9 mouse cellular contexts compared by ENCODE assay signal in the genomic region with DNA sequence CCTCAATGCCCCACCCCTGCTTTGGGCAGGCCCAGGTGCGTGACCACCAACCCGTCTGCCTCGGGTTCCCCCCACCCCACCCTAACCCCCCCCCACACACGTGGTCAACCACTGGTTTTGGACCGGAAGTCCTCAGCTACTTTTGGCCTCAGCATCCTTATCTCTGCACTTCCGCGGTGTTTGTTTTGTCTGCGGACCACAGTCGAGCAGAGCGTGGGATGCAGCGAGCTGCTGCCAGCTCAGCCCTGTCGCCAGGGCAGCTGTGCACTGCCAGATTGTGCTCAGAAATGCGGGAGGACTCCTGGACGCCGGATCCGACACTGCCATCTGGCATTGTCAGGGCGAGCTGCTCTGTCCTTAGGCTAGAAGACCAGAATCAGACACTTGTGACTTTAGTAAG. TPM values are rescaled to one million over a fixed set of nuclear protein-coding genes. Genes with fewer than 3 reads are reported as not detected.
DNase-seq lines count a peak whose midpoint lies in the region; ATAC-seq lines count a peak whose summit lies in the region.
"Had no signal": no experiment of that assay in that cellular context is flagged by ENCODE, and none has a peak within 500 bp of the region (broad histone marks: within the 10 kb centered on the region; RNA-seq: fewer than 3 reads in every experiment).

No protein-coding gene starts in this region.

- H3K9ac ChIP-seq in lung, embryonic 15.5 days = no peak overlapping the region
- H3K9ac ChIP-seq in midbrain, embryonic 16.5 days (ENCODE audit: low read depth, low read length) = no peak overlapping the region
- no peak overlapping the region; the same call in 1 of the 2 replicates for H3K9ac ChIP-seq in midbrain, embryonic 13.5 days (replicated peaks)

- peak; percentile 82 to 87 for DNase-seq in cerebellum, postnatal 10 days
- peak; percentile 70 for DNase-seq in ovary, adult 18-20 months (ENCODE audit: low spot score)
- DNase-seq in ovary, postnatal 10 days (ENCODE audit: low spot score) = no peak
- DNase-seq in testis, postnatal 10 days (ENCODE audit: low spot score) = peak; percentile 64

- peaks cover 16% of the 10 kb centered on the region for H3K4me1 ChIP-seq in lung, embryonic 15.5 days
- no peaks in the 10 kb centered on the region for H3K4me1 ChIP-seq in midbrain, embryonic 16.5 days (ENCODE audit: control insufficient read depth, insufficient read depth, low read length)
- H3K4me1 ChIP-seq in midbrain, embryonic 13.5 days (replicated peaks) = no peaks in the 10 kb centered on the region

- H3K4me2 ChIP-seq in lung, embryonic 15.5 days = peak overlapping the region; percentile 26
- no peak overlapping the region for H3K4me2 ChIP-seq in midbrain, embryonic 16.5 days (ENCODE audit: low read length)
- no peak overlapping the region for H3K4me2 ChIP-seq in midbrain, embryonic 13.5 days (replicated peaks)

- 5% methylated on average over 17 of the region's 17 CpGs for WGBS in lung, embryonic 15.5 days
- WGBS in midbrain, embryonic 16.5 days = 52% methylated on average over 17 of the region's 17 CpGs
- 58% methylated on average over 17 of the region's 17 CpGs for WGBS in midbrain, embryonic 13.5 days

- no peaks in the 10 kb centered on the region for H3K9me3 ChIP-seq in lung, embryonic 15.5 days
- H3K9me3 ChIP-seq in midbrain, embryonic 16.5 days (replicated peaks; ENCODE audit: control insufficient read depth, low read length, poor library complexity, severe bottlenecking) = no peaks in the 10 kb centered on the region
- H3K9me3 ChIP-seq in midbrain, embryonic 13.5 days = no peaks in the 10 kb centered on the region

- no peaks in the 10 kb centered on the region for H3K27me3 ChIP-seq in lung, embryonic 15.5 days
- no peaks in the 10 kb centered on the region for H3K27me3 ChIP-seq in midbrain, embryonic 16.5 days (ENCODE audit: control insufficient read depth, insufficient read depth, low read depth, low read length)
- H3K27me3 ChIP-seq in midbrain, embryonic 13.5 days = no peaks in the 10 kb centered on the region

- H3K4me3 ChIP-seq in lung, embryonic 15.5 days = no peak overlapping the region
- no peak overlapping the region for H3K4me3 ChIP-seq in midbrain, embryonic 16.5 days (ENCODE audit: low read depth, low read length)
- H3K4me3 ChIP-seq in midbrain, embryonic 13.5 days (replicated peaks) = no peak overlapping the region

- H3K36me3 ChIP-seq in lung, embryonic 15.5 days = no peaks in the 10 kb centered on the region
- no peaks in the 10 kb centered on the region for H3K36me3 ChIP-seq in midbrain, embryonic 16.5 days (ENCODE audit: control insufficient read depth, insufficient read depth, low read length)
- no peaks in the 10 kb centered on the region for H3K36me3 ChIP-seq in midbrain, embryonic 13.5 days

- no peak for ATAC-seq in cerebellum, adult (ENCODE audit: insufficient number of reproducible peaks, low FRiP score, low TSS enrichment)
- ATAC-seq in lung, embryonic 15.5 days (ENCODE audit: borderline replicate concordance, extremely low read depth, low FRiP score, low TSS enrichment) = no peak
- no peak for ATAC-seq in midbrain, embryonic 16.5 days
- ATAC-seq in midbrain, embryonic 13.5 days = no peak

- no peak overlapping the region for H3K27ac ChIP-seq in lung, embryonic 15.5 days
- H3K27ac ChIP-seq in midbrain, embryonic 16.5 days (ENCODE audit: low read length) = no peak overlapping the region
- H3K27ac ChIP-seq in midbrain, embryonic 13.5 days = no peak overlapping the region

RNA-seq across cellular contexts. Expression of a gene that starts 6.2 kb away (rescaled TPM):
- 34.2 and 39.8 TPM in 2 replicates for polyA plus RNA-seq in lung, embryonic 15.5 days (2015; fragmentation: Nextera tagmentation; extraction: Ambion mirVana)
- polyA plus RNA-seq in midbrain, embryonic 16.5 days (2015; fragmentation: Nextera tagmentation; extraction: Ambion mirVana) = 83.7 and 87.0 TPM in 2 replicates
- polyA plus RNA-seq in midbrain, embryonic 13.5 days (2015; fragmentation: Nextera tagmentation; extraction: Ambion mirVana) = 35.5 and 37.6 TPM in 2 replicates

RNA-seq across cellular contexts. Expression of a gene that starts 8.4 kb away (rescaled TPM):
- 7.5 and 9.4 TPM in 2 replicates for polyA plus RNA-seq in lung, embryonic 15.5 days (2015; fragmentation: Nextera tagmentation; extraction: Ambion mirVana)
- polyA plus RNA-seq in midbrain, embryonic 16.5 days (2015; fragmentation: Nextera tagmentation; extraction: Ambion mirVana) = 7.0 and 8.2 TPM in 2 replicates
- polyA plus RNA-seq in midbrain, embryonic 13.5 days (2015; fragmentation: Nextera tagmentation; extraction: Ambion mirVana) = 1.5 and 1.8 TPM in 2 replicates

RNA-seq across cellular contexts. Expression of a gene that starts 35.1 kb away (rescaled TPM):
- polyA plus RNA-seq in lung, embryonic 15.5 days (2015; fragmentation: Nextera tagmentation; extraction: Ambion mirVana) = 0.20 and 0.36 TPM in 2 replicates
- polyA plus RNA-seq in midbrain, embryonic 16.5 days (2015; fragmentation: Nextera tagmentation; extraction: Ambion mirVana) = 0.09 TPM in 1 of 2 replicates, not detected in the other
- not detected in 2 replicates for polyA plus RNA-seq in midbrain, embryonic 13.5 days (2015; fragmentation: Nextera tagmentation; extraction: Ambion mirVana)
- polyA plus RNA-seq: embryonic facial prominence, embryonic 11.5 days had no signal

RNA-seq across cellular contexts. Expression of a gene that starts 48.6 kb away (rescaled TPM):
- polyA plus RNA-seq in lung, embryonic 15.5 days (2015; fragmentation: Nextera tagmentation; extraction: Ambion mirVana) = 0.34 and 0.62 TPM in 2 replicates
- 1.8 and 2.2 TPM in 2 replicates for polyA plus RNA-seq in midbrain, embryonic 16.5 days (2015; fragmentation: Nextera tagmentation; extraction: Ambion mirVana)
- polyA plus RNA-seq in midbrain, embryonic 13.5 days (2015; fragmentation: Nextera tagmentation; extraction: Ambion mirVana) = 0.75 and 0.90 TPM in 2 replicates
